Mouse (Mus musculus): ENCODE results near the gene Scfd2.

Gene Scfd2

DNA sequence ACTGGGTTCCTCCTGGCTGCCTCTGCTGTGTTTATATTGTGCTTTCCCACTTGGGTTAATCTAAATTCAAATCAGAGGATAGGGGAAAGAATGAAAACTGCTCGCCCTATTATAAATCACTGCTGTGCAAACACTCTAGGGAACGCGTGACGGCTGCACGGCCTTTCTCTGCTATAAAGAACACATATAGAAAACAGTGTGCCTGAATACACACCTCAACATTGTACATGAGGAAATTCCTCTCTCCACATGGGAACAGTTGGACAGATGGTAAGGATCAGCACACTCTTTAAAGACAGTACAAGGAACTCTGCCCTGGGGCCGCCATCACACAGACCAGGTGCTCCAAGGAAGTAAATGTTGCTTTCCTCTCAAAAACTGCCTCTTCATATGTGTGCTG lies 166.2 kb downstream of the Scfd2 start:
- DNase-seq: no peak

DNA sequence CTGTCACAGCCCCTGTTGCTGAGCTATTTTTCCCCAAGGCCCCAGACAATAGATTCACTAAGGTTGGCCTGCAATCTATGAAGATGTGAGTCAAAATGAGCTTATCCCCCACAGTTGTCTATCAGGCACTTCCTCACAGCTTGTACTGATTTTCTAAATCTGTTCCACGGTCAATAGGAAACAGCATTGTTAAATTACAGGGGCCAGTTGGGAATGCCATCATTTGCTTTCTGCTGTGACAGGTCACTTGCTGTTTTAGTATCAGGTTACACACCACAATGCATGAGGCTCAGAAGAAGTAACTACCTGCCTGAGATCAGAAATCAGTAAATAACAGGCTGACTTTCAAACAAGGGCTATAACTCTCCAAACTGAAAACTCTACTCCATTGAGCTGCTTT lies 168.3 kb downstream of the Scfd2 start:
- DNase-seq: no peak

DNA sequence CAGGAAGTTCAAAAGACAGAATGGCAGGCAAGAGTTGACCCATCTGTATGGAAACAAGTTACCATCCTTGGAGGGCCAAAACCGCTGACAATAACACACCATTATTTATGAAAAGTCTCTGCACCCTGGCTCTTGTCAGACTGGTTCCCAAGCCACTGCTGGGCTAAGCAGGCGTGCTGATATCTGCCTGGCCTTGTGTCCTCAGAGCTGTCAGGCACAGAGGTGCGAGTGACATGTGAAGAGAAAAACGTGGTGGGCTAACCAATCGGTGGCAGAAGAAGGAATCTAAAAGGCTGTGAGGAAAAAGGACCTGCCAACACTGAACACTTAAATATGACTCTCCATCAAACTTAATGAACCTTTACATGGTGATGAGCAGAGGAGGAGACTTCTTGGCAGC lies 170.0 kb downstream of the Scfd2 start:
- no peak for DNase-seq

GRCm38 (mm10) chr5:74358033-74358432 lies 173.5 kb downstream of the Scfd2 start:
- no peak for DNase-seq

DNA sequence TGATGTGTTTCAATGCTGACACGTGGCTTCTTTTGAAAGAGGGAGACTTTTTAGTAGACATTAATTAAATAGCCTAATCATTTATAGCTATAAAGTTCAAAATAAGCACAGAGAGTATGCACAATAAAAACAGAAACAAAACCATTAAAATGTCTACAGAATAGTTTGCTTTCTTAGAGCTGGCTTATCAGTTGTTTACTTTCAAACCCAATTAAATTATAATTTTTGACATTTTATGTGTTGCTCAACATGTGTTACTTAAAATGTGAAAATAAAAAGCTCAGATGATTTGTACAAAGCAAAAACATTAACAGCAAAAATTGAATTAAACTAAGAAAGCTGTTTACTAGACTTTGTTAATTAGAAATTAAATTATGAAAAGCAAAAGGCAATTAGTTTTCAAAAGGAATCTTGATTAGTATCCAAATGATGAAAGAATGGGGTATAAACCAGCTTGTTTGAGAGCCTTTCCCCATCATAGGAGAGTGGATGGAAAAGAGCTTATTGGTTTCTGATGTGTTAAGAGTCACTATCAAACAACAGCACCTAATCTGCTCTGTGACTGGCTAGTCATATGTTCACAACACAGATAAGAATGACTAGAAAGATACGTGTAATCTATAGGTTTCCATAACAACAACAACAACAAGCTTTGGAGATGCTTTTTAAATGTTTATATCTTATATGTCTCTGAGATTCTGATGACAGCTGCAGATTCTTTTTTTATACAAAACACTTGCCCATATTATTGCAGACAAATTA lies 176.0 kb downstream of the Scfd2 start:
- DNase-seq: no peak

DNA sequence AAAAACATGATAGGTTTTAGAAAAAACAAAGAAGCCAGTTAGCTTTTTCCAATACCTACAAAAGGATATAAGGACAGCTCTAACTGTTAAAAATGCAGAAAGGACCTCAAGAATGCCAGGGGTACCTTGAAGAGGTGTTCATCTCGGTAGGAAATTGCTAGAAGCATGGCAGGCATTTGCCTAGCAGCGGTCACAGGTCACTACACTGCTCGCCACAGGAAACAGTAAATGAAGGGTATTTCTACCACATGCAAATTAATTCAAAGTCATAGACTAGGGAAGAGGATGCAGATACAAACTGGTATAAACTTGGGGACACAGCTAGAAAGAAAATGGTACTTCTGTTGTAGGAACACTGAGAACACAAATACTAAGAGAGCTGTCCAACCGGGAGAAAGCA lies 180.7 kb downstream of the Scfd2 start:
- DNase-seq: no peak

- DNase-seq: no peak
These were observed 183.3 kb downstream of the Scfd2 start for GRCm38 (mm10) chr5:74348079-74348870.

GRCm38 (mm10) chr5:74343045-74343444 lies 188.5 kb downstream of the Scfd2 start:
- no peak for DNase-seq

GRCm38 (mm10) chr5:74342557-74342956 lies 189.0 kb downstream of the Scfd2 start:
- DNase-seq: no peak

DNA sequence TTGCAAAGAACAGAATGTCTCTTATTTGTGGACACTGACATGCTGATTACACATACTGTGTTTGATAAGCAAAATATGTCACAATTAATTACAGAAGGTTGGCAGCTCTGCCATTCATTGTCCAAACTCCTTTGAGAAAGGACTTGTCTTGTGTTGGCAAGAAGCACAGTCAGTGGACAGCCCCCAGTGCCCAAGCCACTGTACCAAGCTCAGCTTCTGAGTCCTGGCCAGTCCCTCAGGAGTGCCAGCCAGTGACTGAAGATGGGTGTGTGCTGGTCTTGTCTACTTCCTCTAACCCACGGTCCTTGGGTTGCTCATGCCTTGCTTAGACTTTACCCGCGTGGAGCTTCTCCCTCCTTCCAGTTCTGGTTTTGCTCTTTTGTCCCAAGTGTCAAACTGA lies 194.1 kb downstream of the Scfd2 start:
- no peak for DNase-seq

DNA sequence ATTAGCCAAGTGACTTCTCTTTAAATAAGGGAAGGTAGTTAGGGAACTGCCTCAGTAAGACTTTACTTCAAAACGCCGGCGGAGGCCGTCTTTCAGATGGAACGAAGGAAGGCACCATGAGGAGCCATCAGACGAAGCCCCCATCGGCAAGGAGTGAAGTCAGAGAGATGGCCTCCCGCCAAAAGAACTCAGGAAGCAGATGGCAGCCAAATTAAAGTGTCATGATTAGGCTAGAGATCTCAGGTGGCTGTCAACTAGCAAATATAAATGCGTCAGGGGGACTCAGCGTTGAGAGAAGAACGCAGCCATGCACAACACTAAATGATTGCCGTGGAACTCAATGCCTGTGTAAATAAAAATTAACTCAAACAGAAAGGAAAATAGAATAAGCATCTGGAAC lies 194.8 kb downstream of the Scfd2 start:
- no peak for DNase-seq

GRCm38 (mm10) chr5:74333258-74333657 lies 198.3 kb downstream of the Scfd2 start:
- no peak for DNase-seq

- DNase-seq: no peak
These were observed 205.3 kb downstream of the Scfd2 start for GRCm38 (mm10) chr5:74326228-74326627.

DNA sequence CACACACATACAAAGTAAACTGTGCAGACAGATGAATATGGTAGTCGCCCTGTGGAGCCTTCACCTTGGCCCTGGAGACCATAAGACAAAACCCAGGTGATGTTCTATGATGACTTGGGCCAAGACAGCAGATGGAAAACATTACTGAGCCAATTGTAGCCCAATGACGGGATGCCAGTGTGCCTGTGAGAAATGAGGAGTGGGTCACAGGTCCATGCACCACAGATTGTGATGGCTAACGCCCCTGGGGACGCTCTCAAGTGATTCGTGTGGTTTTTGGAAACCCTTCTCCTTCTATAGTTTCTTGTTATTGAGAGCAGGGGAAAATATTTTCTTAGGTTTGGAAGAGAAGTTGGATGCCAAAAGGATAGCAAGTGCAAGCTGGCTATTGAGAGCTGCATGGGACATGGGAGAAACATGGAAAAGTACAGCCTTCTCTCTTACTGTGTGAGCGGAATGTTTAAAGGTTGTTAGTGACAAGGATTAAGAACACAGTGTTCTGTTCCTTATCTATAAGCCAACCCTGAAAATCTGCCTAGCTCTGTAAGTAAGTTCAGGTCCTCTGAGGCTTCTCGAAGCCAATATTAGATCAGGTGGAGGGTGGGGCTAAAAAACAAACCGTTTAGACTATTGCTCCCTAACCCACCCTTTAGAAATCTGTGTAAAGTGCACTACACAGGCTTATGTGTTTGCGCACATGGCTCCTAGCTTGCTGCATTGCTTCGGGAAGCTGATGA lies 210.4 kb downstream of the Scfd2 start:
- DNase-seq: no peak

DNA sequence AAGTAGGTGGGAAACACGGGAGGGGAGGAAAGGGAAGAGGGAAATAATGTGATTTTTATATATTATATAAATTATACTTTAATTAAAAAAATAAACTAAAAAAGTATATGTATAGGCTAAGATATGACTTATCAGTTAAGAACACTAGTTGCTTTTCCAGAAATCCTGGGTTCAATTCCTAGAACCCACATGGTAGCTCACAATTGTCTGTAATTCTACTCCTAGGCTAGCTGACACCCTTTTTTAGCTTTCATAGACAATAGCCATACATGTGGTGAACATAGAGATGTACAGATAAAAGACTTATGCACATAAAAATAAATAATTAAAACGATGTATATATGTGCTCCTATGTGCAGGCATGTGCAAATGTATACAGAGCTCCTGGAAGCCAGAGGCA lies 212.0 kb downstream of the Scfd2 start:
- no peak for DNase-seq

GRCm38 (mm10) chr5:74317174-74317573 lies 214.4 kb downstream of the Scfd2 start:
- no peak for DNase-seq

- DNase-seq: no peak
These were observed 215.1 kb downstream of the Scfd2 start for GRCm38 (mm10) chr5:74316333-74316945.

DNA sequence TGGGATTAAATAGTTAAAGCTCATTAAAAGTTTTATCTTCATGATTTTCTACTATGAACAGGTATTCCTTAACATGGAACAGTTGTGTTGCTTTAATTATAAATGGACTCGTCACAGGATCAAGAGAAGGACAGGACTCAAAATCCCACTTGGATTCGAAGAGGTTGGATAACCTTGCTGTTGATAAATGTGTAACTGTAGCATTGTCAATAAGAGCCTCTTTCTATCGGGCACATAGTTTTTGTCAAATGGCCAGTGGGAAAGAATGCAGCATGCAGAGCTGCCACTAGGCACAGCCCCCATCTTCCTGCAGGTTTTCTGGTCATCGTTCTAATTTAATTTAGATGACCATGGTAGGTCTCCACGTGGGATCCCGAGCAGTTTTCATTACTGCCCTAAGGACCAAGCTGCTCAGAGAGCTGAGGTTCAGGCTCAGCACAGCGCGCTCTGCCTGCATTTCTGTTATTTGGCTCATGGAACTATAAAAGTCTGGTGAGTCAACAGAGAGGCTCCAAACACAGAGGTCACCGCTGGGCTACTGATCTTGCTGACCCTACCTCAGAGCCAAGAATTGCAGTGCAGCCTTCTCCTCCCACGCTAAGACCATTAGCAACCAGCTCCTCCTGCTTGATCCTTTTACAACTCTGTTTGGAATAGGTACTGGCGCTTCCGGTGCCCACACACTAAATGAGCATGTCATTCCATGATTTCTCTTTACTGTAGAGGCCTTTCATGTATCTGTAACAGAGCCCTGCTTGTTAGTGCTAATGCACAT lies 215.9 kb downstream of the Scfd2 start:
- peak; percentile 62 for DNase-seq

DNA sequence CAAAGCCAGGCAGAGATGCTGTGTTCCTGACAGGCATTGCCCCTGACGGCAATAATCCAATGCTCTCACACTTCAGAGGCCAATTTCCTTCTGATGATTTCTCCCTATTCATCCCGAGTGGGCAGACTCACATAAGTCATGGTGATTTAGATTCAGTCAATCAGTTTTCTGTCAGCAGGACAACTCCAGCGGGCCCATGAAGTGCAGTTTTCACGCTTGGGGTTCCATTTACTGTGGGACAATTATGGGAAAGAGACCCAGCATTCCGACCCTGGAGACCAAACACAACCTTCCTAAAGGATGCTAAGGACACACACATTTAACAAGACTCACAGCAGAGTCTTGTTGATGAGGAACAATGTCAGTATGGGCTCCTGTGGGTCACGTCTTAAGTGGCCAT lies 217.1 kb downstream of the Scfd2 start:
- no peak for DNase-seq

DNA sequence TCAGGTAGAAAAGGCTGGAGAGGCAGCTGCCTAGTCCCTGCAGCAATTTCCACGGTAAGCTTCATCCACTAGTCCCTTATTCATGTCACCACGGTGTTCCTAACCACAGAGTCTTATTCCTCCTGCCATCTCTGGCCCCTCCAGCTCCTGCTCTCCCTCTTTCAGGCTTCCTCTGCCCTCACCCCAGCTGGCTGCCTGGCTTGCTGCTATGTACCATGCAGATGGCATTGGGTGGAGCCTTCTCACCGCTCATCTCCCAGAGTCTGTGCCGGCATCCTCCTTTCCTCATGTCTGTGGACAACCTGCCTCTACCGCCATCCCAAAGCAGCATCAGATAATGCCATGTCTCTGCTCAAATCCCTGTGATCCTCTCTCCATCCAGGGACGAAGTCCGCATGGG lies 218.0 kb downstream of the Scfd2 start:
- DNase-seq: no peak

DNA sequence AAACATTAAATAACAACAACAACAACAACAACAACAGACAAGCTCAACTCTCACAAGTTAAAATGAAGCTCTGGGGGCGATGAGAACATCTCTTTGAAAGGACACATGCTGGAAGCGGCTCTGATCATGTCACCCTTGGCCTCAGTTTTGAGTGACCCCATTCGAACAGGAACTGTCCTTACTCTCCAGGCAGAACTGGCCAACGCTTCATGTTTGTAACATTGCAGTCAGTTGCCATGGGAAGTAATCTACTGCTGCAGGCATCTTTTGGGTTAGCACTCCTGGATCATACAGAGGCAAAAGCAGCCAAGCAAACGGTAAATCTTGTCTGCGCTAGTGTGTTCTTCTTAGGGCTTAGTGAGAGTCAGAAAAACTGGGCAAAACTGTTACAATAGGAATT lies 219.7 kb downstream of the Scfd2 start:
- DNase-seq: peak; percentile 59

GRCm38 (mm10) chr5:74311200-74311825 lies 220.2 kb downstream of the Scfd2 start:
- peak; percentile 74 for DNase-seq
